Mouse (Mus musculus) layer of hippocampus, adult 2 months (tissue): ENCODE measurements around the gene Gm11758. TPM values are rescaled to one million over a fixed set of nuclear protein-coding genes. Genes with fewer than 3 reads are reported as not detected.
"Not testable (repeated sequence)": the region's sequence is repeated elsewhere in the genome, so short reads cannot be mapped to it uniquely, and the experiment has no call there.

Source experiments
- DNase-seq, 2 experiments: peaks; one replicate each; pipeline ENCODE4 v3.0.0; 2022; ENCODE audit warnings: low spot score in 2 of 2
- H3K27ac ChIP-seq: fragments of 200-600 bp; 2 replicates; pipeline ENCODE4 v1.8.1; 2022
- H3K4me3 ChIP-seq: fragments of 200-600 bp; 2 replicates; pipeline ENCODE4 v1.8.1; 2022; ENCODE audit warnings: mild to moderate bottlenecking
- CTCF ChIP-seq: fragments of 200-600 bp; conservative IDR thresholded peaks from 2 replicates; pipeline ENCODE4 v1.8.1; 2022; ENCODE audit warnings: antibody characterized with exemption, mild to moderate bottlenecking, moderate library complexity
- long read RNA-seq, 2 experiments: library from polyadenylated mRNA; stranded (forward); transcript quantifications; one replicate each; pipeline ENCODE4 v2.0.0; 2021; ENCODE audit warnings: borderline mapping rate in 2 of 2
- total RNA-seq, 2 experiments: library from RNA; stranded (reverse); gene quantifications; 2 replicates each; pipeline ENCODE4 v1.2.3; 2021

Gm11758 gene
- not detected for total RNA-seq
- long read RNA-seq, experiment 1 = 0 reads
- long read RNA-seq, experiment 2 = 0 reads

DNA sequence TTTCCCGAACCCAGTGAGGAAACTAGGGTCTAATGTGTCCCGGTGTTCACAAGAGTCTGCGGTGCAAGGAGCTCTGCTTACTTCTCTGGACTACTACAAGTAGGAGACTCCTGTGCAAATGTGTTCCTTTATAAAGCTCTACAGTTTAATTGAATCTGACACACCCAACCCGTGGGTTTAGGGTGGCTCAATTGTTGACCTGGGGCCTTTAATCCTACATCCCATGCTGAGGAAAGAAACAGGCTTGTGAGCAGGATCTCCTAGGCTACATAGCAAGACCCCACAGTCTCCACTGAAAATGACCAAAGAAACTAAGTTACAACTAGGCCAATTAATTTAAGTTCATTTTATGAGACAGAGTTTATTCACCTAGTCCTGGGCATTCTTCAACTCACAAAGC lies at the start of gene Gm11758:
Gene Gm11758, minus strand, starts transcription at position 101 of the 400 bp plus-strand sequence.
- H3K27ac ChIP-seq, DNase-seq, H3K4me3 ChIP-seq: not testable (repeated sequence)

- H3K4me3 ChIP-seq, H3K27ac ChIP-seq, DNase-seq: not testable (repeated sequence)
These were observed 44.6 kb upstream of the Gm11758 start, which contains the start of gene Gm11756 for GRCm38 (mm10) chr4:73920660-73921059. Gene Gm11756, minus strand, starts transcription at chr4:73920760.

DNA sequence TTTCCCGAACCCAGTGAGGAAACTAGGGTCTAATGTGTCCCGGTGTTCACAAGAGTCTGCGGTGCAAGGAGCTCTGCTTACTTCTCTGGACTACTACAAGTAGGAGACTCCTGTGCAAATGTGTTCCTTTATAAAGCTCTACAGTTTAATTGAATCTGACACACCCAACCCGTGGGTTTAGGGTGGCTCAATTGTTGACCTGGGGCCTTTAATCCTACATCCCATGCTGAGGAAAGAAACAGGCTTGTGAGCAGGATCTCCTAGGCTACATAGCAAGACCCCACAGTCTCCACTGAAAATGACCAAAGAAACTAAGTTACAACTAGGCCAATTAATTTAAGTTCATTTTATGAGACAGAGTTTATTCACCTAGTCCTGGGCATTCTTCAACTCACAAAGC lies 29.8 kb upstream of the Gm11758 start, which contains the start of gene Gm13871:
Gene Gm13871, minus strand, starts transcription at position 101 of the 400 bp plus-strand sequence.
- H3K27ac ChIP-seq, DNase-seq, H3K4me3 ChIP-seq: not testable (repeated sequence)

DNA sequence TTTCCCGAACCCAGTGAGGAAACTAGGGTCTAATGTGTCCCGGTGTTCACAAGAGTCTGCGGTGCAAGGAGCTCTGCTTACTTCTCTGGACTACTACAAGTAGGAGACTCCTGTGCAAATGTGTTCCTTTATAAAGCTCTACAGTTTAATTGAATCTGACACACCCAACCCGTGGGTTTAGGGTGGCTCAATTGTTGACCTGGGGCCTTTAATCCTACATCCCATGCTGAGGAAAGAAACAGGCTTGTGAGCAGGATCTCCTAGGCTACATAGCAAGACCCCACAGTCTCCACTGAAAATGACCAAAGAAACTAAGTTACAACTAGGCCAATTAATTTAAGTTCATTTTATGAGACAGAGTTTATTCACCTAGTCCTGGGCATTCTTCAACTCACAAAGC lies 14.9 kb upstream of the Gm11758 start, which contains the start of gene Gm11757:
Gene Gm11757, minus strand, starts transcription at position 101 of the 400 bp plus-strand sequence.
- not testable (repeated sequence) for H3K4me3 ChIP-seq, H3K27ac ChIP-seq, DNase-seq

GRCm38 (mm10) chr4:73826587-73826986 lies 49.5 kb downstream of the Gm11758 start:
- no peak for TF ChIP-seq CTCF
- Histone ChIP-seq H3K4me3 (no peak overlapping the region), H3K27ac (no peak overlapping the region)
- no peak for DNase-seq

Other genes with a start within 250 kb of the Gm11758 start
- not detected for gene Gm11236, start 238.1 kb downstream of the Gm11758 start, total RNA-seq
- gene Gm11239, start 207.9 kb downstream of the Gm11758 start, total RNA-seq = not detected
- not detected for gene Gm428, start 192.8 kb downstream of the Gm11758 start, total RNA-seq
- gene Rasef, start 85.3 kb downstream of the Gm11758 start, total RNA-seq = under 1 TPM in 1 of 2 experiments, not detected in 1; 0.15 TPM
- gene Gm11757, start 14.8 kb upstream of the Gm11758 start, total RNA-seq = not detected
- gene Gm13871, start 29.7 kb upstream of the Gm11758 start, total RNA-seq = not detected
- gene Gm11756, start 44.5 kb upstream of the Gm11758 start, total RNA-seq = not detected
- not detected for gene 2310002L09Rik, start 74.6 kb upstream of the Gm11758 start, total RNA-seq
- gene Frmd3, start 137.2 kb upstream of the Gm11758 start, total RNA-seq = 1 to 10 TPM; 3.7 to 3.8 TPM